Mouse (Mus musculus): ENCODE data around the gene Galk2. TPM values are rescaled to one million over a fixed set of nuclear protein-coding genes. Genes with fewer than 3 reads are reported as not detected.

Gene Galk2
- 5.5 and 7.3 TPM in 2 replicates for polyA plus RNA-seq (2012; rRNA removed)

GRCm38 (mm10) chr2:125858521-125859280 lies at the start of gene Galk2, which contains the start of gene Cops2:
Gene Galk2 (plus strand): TSS chr2:125859109.
Gene Cops2 (minus strand): TSS chr2:125859139.

Other genes starting within 250 kb of the Galk2 start
- 4.5 and 5.1 TPM in 2 replicates for gene Cep152, start 234.0 kb upstream of the Galk2 start, polyA plus RNA-seq (2012; rRNA removed)
- 25.8 and 29.6 TPM in 2 replicates for gene Eid1, start 186.0 kb upstream of the Galk2 start, polyA plus RNA-seq (2012; rRNA removed)
- gene Shc4, start 135.0 kb upstream of the Galk2 start, polyA plus RNA-seq (2012; rRNA removed), result 0.51 and 0.70 TPM in 2 replicates
- gene Secisbp2l, start 76.2 kb upstream of the Galk2 start, polyA plus RNA-seq (2012; rRNA removed), result 2.4 and 3.1 TPM in 2 replicates
- 56.0 and 68.3 TPM in 2 replicates for gene Cops2, start within 50 bp of the Galk2 start, polyA plus RNA-seq (2012; rRNA removed)
- 0.03 and 0.08 TPM in 2 replicates for gene Fgf7, start 175.5 kb downstream of the Galk2 start, polyA plus RNA-seq (2012; rRNA removed)

Data from liver, embryonic 14 days (tissue).